Mouse (Mus musculus): ENCODE measurements around the gene Ttpal.

- TF ChIP-seq CTCF (IDR thresholded peaks at IDR 0.05; ENCODE audit: borderline replicate concordance, control insufficient read depth, extremely low read depth, insufficient read depth, low read length, poor library complexity) (no peak), POLR2A (IDR thresholded peaks at IDR 0.05; ENCODE audit: control insufficient read depth, extremely low read depth, insufficient read depth, low read length, poor library complexity) (no peak)
Measured at GRCm38 (mm10) chr2:163564646-163565045, 37.5 kb upstream of the Ttpal start.
